Mouse (Mus musculus) forebrain, postnatal 0 days (tissue): ENCODE data around the gene Olfr153. TPM values are rescaled to one million over a fixed set of nuclear protein-coding genes. Genes with fewer than 3 reads are reported as not detected.
"Not testable (repeated sequence)": the region's sequence is repeated elsewhere in the genome, so short reads cannot be mapped to it uniquely, and the experiment has no call there.

ENCODE experiments used
- ATAC-seq: fragments of 200-750 bp; cut with Nextera tagmentation; 2 replicates; pipeline ENCODE4 v1.8.0; 2017; ENCODE audit warnings: mild to moderate bottlenecking, moderate library complexity
- DNase-seq: peaks from one replicate; pipeline ENCODE4 v3.0.0-alpha.2; 2015
- H3K27ac ChIP-seq: fragments of 300-500 bp; sonication (generic); 2 replicates; pipeline ENCODE4 v1.5.1; 2014; ENCODE audit warnings: low read depth, mild to moderate bottlenecking, antibody characterized with exemption, low read length, moderate library complexity, mixed read lengths
- H3K27me3 ChIP-seq: fragments of 300-500 bp; sonication (generic); 2 replicates; pipeline ENCODE4 v1.6.1; 2014; ENCODE audit warnings: mild to moderate bottlenecking, low read length, mixed read lengths; ENCODE audit not compliant: insufficient read depth
- H3K36me3 ChIP-seq: fragments of 300-500 bp; sonication (generic); 2 replicates; pipeline ENCODE4 v1.6.1; 2014; ENCODE audit warnings: mild to moderate bottlenecking, moderate library complexity; ENCODE audit not compliant: insufficient read depth
- H3K4me1 ChIP-seq: fragments of 300-500 bp; sonication (generic); 2 replicates; pipeline ENCODE4 v1.6.1; 2014; ENCODE audit warnings: antibody characterized with exemption; ENCODE audit not compliant: insufficient read depth
- H3K4me2 ChIP-seq: fragments of 300-500 bp; sonication (generic); 2 replicates; pipeline ENCODE4 v1.6.1; 2014; ENCODE audit warnings: low read depth, mild to moderate bottlenecking, moderate library complexity
- H3K4me3 ChIP-seq: fragments of 300-500 bp; sonication (generic); 2 replicates; pipeline ENCODE4 v1.5.1; 2014; ENCODE audit warnings: low read depth, low read length, mixed read lengths
- H3K9ac ChIP-seq: fragments of 300-500 bp; sonication (generic); 2 replicates; pipeline ENCODE4 v1.6.1; 2014; ENCODE audit warnings: mild to moderate bottlenecking
- H3K9me3 ChIP-seq: fragments of 300-500 bp; sonication (generic); 2 replicates; pipeline ENCODE4 v1.6.1; 2016; ENCODE audit warnings: low read length
- CTCF ChIP-seq: sonication (generic); IDR thresholded peaks from 2 replicates; pipeline ENCODE4 v1.5.1; 2016; ENCODE audit warnings: antibody characterized with exemption, control low read depth, low read depth
- WGBS: fragments of 180-500 bp; shearing (Covaris S2); extraction: QIAGEN DNeasy Blood & Tissue Kit; methylation state at CpG from one replicate; pipeline ENCODE4 v1.1.7; 2014; 5-methylcytosine and 5-hydroxymethylcytosine counted together
- polyA plus RNA-seq: library from polyadenylated mRNA; unstranded; fragments of >200 nt; fragmentation: Nextera tagmentation; extraction: Ambion mirVana; gene quantifications from 2 replicates; pipeline ENCODE4 v1.2.1, GENCODE M21; 2015
- total RNA-seq: library from RNA; depleted of rRNA; stranded (reverse); fragments of >200 nt; gene quantifications from 2 replicates; pipeline ENCODE4 v1.2.3, GENCODE M21; 2014; rRNA removed

Olfr153 gene
- total RNA-seq: not detected in 2 replicates
- polyA plus RNA-seq: not detected in 2 replicates

DNA sequence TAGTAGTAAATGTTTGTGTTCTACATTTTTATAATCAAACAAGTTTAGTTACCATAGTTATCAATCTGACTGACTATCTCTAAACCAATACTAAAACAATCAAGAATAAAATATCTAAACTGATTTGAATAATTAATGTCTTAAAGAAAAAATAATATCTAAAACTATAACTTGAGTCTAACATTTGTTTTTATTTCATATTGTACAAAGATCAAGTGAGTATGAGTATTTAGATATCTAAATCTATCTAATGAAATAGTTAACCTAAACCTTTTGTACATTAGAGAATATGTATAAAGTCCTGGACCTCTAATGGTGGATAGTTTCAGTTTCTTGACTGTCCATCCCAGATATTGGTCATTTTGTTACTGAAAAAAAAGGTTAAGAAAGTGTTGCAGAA, at the start of gene Olfr153:
TSS of gene Olfr153 (plus strand) at position 301 of the 400 bp plus-strand sequence.
- Histone ChIP-seq H3K9me3 (no peaks in the 10 kb centered on the region), H3K4me3 (no peak within 1 kb of the TSS), H3K36me3 (no peaks in the 10 kb centered on the region), H3K4me2 (no peak within 1 kb of the TSS), H3K27ac (no peak within 1 kb of the TSS), H3K27me3 (no peaks in the 10 kb centered on the region), H3K9ac (no peak within 1 kb of the TSS), H3K4me1 (no peaks in the 10 kb centered on the region)
- DNase-seq (no peak), ATAC-seq (no peak)
- no peak for TF ChIP-seq CTCF

DNA sequence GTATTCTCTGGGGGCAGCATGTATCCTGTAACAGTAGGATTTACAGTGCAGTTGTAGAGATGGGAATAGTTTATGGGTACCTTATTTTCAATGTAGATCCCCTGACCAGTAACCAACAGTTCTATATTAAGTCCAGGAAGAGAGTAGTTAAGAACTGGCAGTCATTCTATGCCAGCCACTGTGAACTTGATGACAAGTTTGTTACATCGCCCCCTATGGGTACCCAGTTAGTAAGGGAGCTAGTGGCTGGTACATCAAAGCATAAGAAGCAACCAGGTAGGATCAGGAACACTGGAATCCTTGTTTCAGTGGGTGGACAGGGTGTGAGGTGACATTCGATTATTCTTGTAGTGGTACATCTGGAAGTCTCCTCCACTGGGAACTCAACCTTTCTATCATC, 49.3 kb upstream of the Olfr153 start:
- Histone ChIP-seq H3K27ac (no peak overlapping the region), H3K36me3 (no peaks in the 10 kb centered on the region), H3K9me3 (no peaks in the 10 kb centered on the region), H3K4me3 (no peak overlapping the region), H3K4me2 (no peak overlapping the region), H3K4me1 (no peaks in the 10 kb centered on the region), H3K27me3 (no peaks in the 10 kb centered on the region), H3K9ac (no peak overlapping the region)
- ATAC-seq: no peak
- DNase-seq: no peak
- 86% methylated on average over 2 of the region's 2 CpGs for WGBS
- TF ChIP-seq CTCF: no peak

DNA sequence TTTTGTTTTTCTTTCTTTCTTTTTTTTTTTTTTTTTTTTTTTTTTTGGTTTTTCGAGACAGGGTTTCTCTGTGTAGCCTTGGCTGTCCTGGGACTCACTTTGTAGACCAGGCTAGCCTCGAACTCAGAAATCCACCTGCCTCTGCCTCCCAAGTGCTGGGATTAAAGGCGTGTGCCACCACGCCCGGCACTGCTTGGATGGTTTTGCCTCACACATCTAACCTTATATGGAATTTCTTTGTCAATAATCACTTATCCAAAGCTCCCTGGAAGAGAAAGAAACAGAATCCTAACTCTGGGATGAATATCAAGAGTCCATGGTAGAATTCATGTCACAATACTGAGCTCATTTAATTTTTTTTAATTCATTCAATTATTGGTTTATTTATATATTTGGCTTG, 34.6 kb upstream of the Olfr153 start, which contains the start of gene Pramel7:
TSS of gene Pramel7 (minus strand) at position 101 of the 400 bp plus-strand sequence.
- not testable (repeated sequence) for H3K4me1 ChIP-seq, H3K4me3 ChIP-seq, H3K36me3 ChIP-seq, DNase-seq, H3K9me3 ChIP-seq, H3K9ac ChIP-seq, ATAC-seq, H3K27ac ChIP-seq, H3K27me3 ChIP-seq, H3K4me2 ChIP-seq
- 98% methylated on average over 3 of the region's 5 CpGs for WGBS

DNA sequence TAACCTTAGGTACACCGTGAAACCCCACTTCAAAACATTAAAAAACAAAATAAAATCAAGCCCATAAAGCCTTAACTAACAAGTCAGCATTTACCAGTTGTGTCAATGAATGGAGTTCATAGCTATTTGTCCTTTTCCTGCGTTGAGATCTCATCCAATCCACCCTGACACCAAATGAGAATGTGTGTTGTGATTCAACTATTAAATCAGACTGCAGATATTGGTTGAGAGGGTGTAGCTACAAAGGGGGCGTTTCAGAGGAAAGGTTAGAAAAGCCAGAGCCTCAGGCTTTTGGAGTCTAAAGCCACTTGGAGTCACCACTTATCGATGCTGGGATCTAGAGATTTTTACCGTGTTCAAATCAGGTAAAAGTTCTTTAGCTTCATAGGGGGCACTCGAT, 25.3 kb upstream of the Olfr153 start, which contains the start of gene Pramel6:
TSS of gene Pramel6 (plus strand) at position 301 of the 400 bp plus-strand sequence.
- no peak within 1 kb of the TSS for H3K27ac ChIP-seq
- 91% methylated on average over 6 of the region's 6 CpGs for WGBS
- H3K9ac ChIP-seq: no peak within 1 kb of the TSS
- DNase-seq (no peak), ATAC-seq (no peak)
- H3K36me3 ChIP-seq: no peaks in the 10 kb centered on the region
- TF ChIP-seq CTCF: no peak
- no peak within 1 kb of the TSS for H3K4me3 ChIP-seq
- H3K4me1 ChIP-seq: no peaks in the 10 kb centered on the region
- H3K27me3 ChIP-seq: no peaks in the 10 kb centered on the region
- 0 out of 2 replicates have a peak, but pooled peaks cover 3% of the 10 kb centered on the region for H3K9me3 ChIP-seq
- H3K4me2 ChIP-seq: no peak within 1 kb of the TSS

DNA sequence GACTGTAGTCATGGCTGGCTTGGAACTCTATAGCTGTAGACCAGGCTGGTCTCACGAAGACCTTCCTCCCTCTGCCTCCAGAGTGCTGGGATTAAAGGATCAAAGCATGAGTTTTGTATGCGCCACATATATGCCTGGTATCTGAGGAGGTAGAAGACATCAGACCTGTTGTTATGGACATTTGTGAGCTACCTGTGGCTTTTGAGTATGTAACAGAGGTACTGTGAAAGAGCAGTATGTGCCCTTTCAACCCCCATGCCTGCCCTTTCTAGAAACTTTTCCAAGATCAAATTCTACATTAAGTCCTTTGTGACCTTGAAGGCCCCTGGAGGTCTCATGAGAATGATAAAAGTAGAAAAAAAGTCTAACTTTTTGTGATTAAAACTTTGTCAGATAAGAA, 16.6 kb upstream of the Olfr153 start:
- WGBS: 94% methylated on average over 2 of the region's 2 CpGs
- no peaks in the 10 kb centered on the region for H3K4me1 ChIP-seq
- no peak for TF ChIP-seq CTCF
- no peak for DNase-seq
- H3K27ac ChIP-seq: no peak overlapping the region
- H3K27me3 ChIP-seq: no peaks in the 10 kb centered on the region
- no peaks in the 10 kb centered on the region for H3K9me3 ChIP-seq
- no peak overlapping the region for H3K9ac ChIP-seq
- no peaks in the 10 kb centered on the region for H3K36me3 ChIP-seq
- H3K4me3 ChIP-seq: no peak overlapping the region
- ATAC-seq: no peak
- no peak overlapping the region for H3K4me2 ChIP-seq

DNA sequence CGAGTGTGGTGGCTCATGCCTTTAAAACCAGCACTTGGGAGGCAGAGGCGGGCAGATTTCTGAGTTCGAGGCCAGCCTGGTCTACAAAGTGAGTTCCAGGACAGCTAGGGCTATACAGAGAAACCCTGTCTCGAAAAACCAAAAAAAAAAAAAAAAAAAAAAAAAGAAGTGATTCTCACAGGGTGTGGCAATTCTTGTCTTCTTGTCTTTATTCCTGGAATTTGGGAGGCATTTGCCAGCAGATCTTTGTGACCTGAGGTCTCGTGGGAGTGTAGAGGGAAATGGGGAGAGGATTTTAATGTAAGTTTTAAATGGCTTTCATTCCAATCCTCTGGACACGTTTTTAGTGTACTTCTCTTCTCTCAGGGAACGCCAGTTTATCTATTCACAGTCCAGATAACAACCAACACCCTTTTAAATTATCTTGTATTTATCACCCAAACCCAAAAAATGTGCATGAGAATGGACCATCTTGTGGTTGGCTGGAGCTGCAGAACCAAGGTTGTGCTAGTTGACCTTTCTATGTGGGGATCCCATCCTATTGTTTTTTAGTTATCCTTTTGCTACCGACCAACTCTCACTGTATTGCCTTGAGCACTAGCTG, 16.0 kb upstream of the Olfr153 start:
- Histone ChIP-seq H3K9ac (no peak overlapping the region), H3K9me3 (no peaks in the 10 kb centered on the region), H3K4me2 (no peak overlapping the region), H3K4me1 (no peaks in the 10 kb centered on the region), H3K27ac (no peak overlapping the region), H3K4me3 (no peak overlapping the region), H3K36me3 (no peaks in the 10 kb centered on the region), H3K27me3 (no peaks in the 10 kb centered on the region)
- no peak for DNase-seq
- WGBS: 79% methylated on average over 7 of the region's 8 CpGs
- no peak for TF ChIP-seq CTCF
- ATAC-seq: no peak

DNA sequence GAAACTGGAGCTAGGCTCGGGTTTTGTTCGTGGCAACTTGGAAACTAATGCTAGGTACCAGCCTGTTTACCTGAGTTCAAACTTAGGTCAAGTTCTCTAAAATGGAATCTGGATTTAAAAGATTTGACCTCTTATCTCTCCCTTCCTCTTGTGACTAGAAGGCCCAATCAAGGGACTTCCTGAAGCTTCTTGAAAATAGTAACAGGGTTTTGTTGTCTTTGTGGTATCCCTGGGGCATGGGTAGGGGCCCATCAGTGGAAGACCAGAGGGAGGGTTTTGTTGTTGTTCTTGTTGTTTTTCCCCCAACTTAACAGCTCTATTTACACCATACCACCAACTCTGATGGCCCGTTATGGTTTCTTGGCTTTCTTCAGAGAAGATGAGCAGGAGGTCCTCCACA, 15.0 kb upstream of the Olfr153 start:
- ATAC-seq (no peak), DNase-seq (no peak)
- TF ChIP-seq CTCF: no peak
- H3K27ac ChIP-seq: no peak overlapping the region
- no peaks in the 10 kb centered on the region for H3K9me3 ChIP-seq
- H3K27me3 ChIP-seq: no peaks in the 10 kb centered on the region
- no peaks in the 10 kb centered on the region for H3K36me3 ChIP-seq
- H3K9ac ChIP-seq: no peak overlapping the region
- no peaks in the 10 kb centered on the region for H3K4me1 ChIP-seq
- WGBS: 89% methylated on average over 3 of the region's 3 CpGs
- H3K4me3 ChIP-seq: no peak overlapping the region
- H3K4me2 ChIP-seq: no peak overlapping the region

DNA sequence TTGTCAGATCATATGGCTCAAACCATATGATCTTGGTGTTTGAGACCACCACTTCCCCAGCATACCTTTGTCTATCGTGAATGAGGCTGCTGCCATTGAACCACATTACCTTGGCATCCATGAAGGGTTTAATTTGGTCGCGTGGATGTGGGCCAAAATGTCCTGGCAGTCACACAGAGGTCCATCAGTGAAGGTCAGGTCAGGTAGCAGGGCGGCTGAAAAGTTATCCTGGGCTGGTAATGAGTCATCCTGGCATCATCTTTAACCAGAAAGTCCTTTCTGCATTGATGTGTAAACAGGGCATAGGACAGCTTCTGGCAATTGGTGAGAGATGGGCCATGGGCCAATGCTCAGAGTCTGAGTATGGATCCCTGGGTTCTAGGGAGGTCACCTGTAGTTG, 10.9 kb upstream of the Olfr153 start:
- H3K9me3 ChIP-seq: no peaks in the 10 kb centered on the region
- TF ChIP-seq CTCF: no peak
- WGBS: 86% methylated on average over 4 of the region's 4 CpGs

DNA sequence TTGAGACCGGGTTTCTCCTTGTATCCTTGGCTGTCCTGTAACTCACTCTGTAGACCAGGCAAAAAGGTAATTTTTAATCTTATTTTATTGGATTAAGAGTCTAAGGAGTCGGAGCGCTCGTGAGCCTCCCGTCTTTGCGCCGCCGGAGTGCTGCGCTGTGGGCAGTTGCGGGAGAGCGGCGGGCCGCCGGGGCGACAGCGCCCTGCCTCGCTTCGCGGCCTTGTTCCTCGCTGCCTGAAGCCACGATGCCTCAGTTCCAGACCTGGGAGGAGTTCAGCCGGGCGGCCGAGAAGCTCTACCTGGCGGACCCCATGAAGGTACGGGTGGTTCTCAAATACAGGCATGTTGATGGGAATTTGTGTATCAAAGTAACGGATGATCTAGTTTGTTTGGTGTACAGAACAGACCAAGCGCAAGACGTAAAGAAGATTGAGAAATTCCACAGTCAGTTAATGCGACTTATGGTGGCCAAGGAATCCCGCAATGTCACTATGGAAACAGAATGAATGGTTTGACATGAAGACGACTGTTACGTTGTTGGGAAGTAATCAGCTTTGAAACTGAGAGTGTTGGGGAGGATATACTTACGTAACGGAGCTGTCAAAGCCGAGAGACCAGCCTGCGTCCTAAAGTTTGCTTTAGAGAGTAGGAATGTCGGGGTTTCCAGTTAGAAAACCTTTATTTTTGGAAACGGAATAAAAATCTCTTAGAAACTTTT, 5.5 kb upstream of the Olfr153 start:
- not testable (repeated sequence) for H3K4me1 ChIP-seq, H3K36me3 ChIP-seq, H3K27ac ChIP-seq, H3K9me3 ChIP-seq, H3K9ac ChIP-seq, H3K27me3 ChIP-seq
- Histone ChIP-seq H3K4me2 (peak overlapping the region; percentile 42), H3K4me3 (peak overlapping the region; percentile 23)
- ATAC-seq: peak; percentile 59
- 30% methylated on average over 38 of the region's 39 CpGs for WGBS
- DNase-seq: peak; percentile 9

More for the DNA sequence above, 10.9 kb upstream of the Olfr153 start:
- Histone ChIP-seq H3K4me3 (no peak overlapping the region), H3K9ac (no peak overlapping the region), H3K27ac (no peak overlapping the region), H3K27me3 (no peaks in the 10 kb centered on the region), H3K36me3 (no peaks in the 10 kb centered on the region), H3K4me2 (no peak overlapping the region), H3K4me1 (no peaks in the 10 kb centered on the region)
- DNase-seq (no peak), ATAC-seq (no peak)
